Mouse (Mus musculus): ENCODE measurements around the gene Ice2. TPM values are rescaled to one million over a fixed set of nuclear protein-coding genes. Genes with fewer than 3 reads are reported as not detected.

The Ice2 gene
- total and polyA plus RNA-seq, 3 experiments = 11.6 to 14.6 TPM; not detected in 1

GRCm38 (mm10) chr9:69463046-69463445 lies 65.3 kb downstream of the Ice2 start:
- H3K4me1 ChIP-seq (ENCODE audit: control insufficient read depth in 1 of 2, insufficient read depth in 2 of 2, low read length in 2 of 2) = peaks cover 4 to 28% of the 10 kb centered on the region in 2 experiments
- H3K27ac ChIP-seq (ENCODE audit: control insufficient read depth, low read depth, low read length) = no peak overlapping the region
- H3K27me3 ChIP-seq (ENCODE audit: control insufficient read depth in 1 of 2, insufficient read depth in 2 of 2, low read length in 2 of 2) = no peaks in the 10 kb centered on the region

GRCm38 (mm10) chr9:69464109-69464756 lies 66.5 kb downstream of the Ice2 start:
- Histone ChIP-seq H3K9ac (ENCODE audit: control insufficient read depth, low read depth, low read length, poor library complexity, severe bottlenecking) (no peak overlapping the region), H3K4me1 (ENCODE audit: control insufficient read depth in 1 of 2, insufficient read depth in 2 of 2, low read length in 2 of 2) (peaks cover 0 to 19% of the 10 kb centered on the region in 2 experiments; a peak in 3 of 4 replicates), H3K27me3 (ENCODE audit: control insufficient read depth in 1 of 2, insufficient read depth in 2 of 2, low read length in 2 of 2) (no peaks in the 10 kb centered on the region), H3K36me3 (ENCODE audit: control insufficient read depth in 1 of 2, insufficient read depth in 2 of 2, low read length in 2 of 2) (peaks cover 1 to 16% of the 10 kb centered on the region in 2 experiments; a peak in 3 of 4 replicates), H3K9me3 (replicated peaks; ENCODE audit: insufficient read depth, low read length) (no peaks in the 10 kb centered on the region), H3K4me3 (ENCODE audit: control insufficient read depth in 1 of 2, insufficient read depth in 1 of 2, low read depth in 2 of 2, low read length in 2 of 2) (no peak overlapping the region), H3K27ac (ENCODE audit: control insufficient read depth, low read depth, low read length) (no peak overlapping the region), H3K79me2 (ENCODE audit: control insufficient read depth, insufficient read depth, low read length, poor library complexity) (no peaks in the 10 kb centered on the region)
- DNase-seq (ENCODE audit: low read depth, low spot score) = no peak
- TF ChIP-seq SIN3A (IDR thresholded peaks at IDR 0.05; ENCODE audit: low read length) (no peak), BHLHE40 (IDR thresholded peaks at IDR 0.05; ENCODE audit: borderline replicate concordance, low read depth, low read length) (no peak), MAFK (IDR thresholded peaks at IDR 0.05; ENCODE audit: borderline replicate concordance, low read depth, low read length) (no peak), POLR2A (IDR thresholded peaks at IDR 0.05; ENCODE audit: control insufficient read depth in 1 of 2, insufficient read depth in 1 of 2, low read depth in 1 of 2, low read length in 2 of 2, poor library complexity in 1 of 2) (no peak), POLR2AphosphoS5 (IDR thresholded peaks at IDR 0.05; ENCODE audit: borderline replicate concordance, low read depth, low read length) (no peak), NELFE (IDR thresholded peaks at IDR 0.05; ENCODE audit: low read depth, low read length) (no peak), NRF1 (IDR thresholded peaks at IDR 0.05; ENCODE audit: insufficient read depth, low read depth, low read length, poor library complexity, severe bottlenecking) (no peak), MAZ (IDR thresholded peaks at IDR 0.05; ENCODE audit: low read depth, low read length) (no peak), RCOR1 (IDR thresholded peaks at IDR 0.05; ENCODE audit: low read depth, low read length) (no peak), RAD21 (IDR thresholded peaks at IDR 0.05; ENCODE audit: low read depth, low read length) (no peak)

More at GRCm38 (mm10) chr9:69463046-69463445, 65.3 kb downstream of the Ice2 start:
- no peak for TF ChIP-seq SIN3A (IDR thresholded peaks at IDR 0.05; ENCODE audit: low read length)
- peak; percentile 39 to 42; a peak in 2 of 4 replicates for TF ChIP-seq EP300 (IDR thresholded peaks at IDR 0.05; ENCODE audit: low read depth in 1 of 2, low read length in 2 of 2)
- peak; percentile 48; the same call in 1 of the 2 replicates for TF ChIP-seq JUND (IDR thresholded peaks at IDR 0.05; ENCODE audit: low read depth, low read length)
- peak; percentile 33; the same call in 1 of the 2 replicates for TF ChIP-seq ETS1 (IDR thresholded peaks at IDR 0.05; ENCODE audit: low read depth, low read length)
- no peak for TF ChIP-seq SMC3 (IDR thresholded peaks at IDR 0.05; ENCODE audit: low read depth, low read length)
- H3K79me2 ChIP-seq (ENCODE audit: control insufficient read depth, insufficient read depth, low read length, poor library complexity) = no peaks in the 10 kb centered on the region
- peaks cover 1 to 24% of the 10 kb centered on the region in 2 experiments; a peak in 3 of 4 replicates for H3K36me3 ChIP-seq (ENCODE audit: control insufficient read depth in 1 of 2, insufficient read depth in 2 of 2, low read length in 2 of 2)
- peak; percentile 66 for DNase-seq (ENCODE audit: low read depth, low spot score)
- no peaks in the 10 kb centered on the region for H3K9me3 ChIP-seq (replicated peaks; ENCODE audit: insufficient read depth, low read length)
- no peak overlapping the region for H3K9ac ChIP-seq (ENCODE audit: control insufficient read depth, low read depth, low read length, poor library complexity, severe bottlenecking)
- H3K4me3 ChIP-seq (ENCODE audit: control insufficient read depth in 1 of 2, insufficient read depth in 1 of 2, low read depth in 2 of 2, low read length in 2 of 2) = no peak overlapping the region

All from MEL (cell line).